Mouse (Mus musculus): ENCODE results near the gene Foxo1.

DNA sequence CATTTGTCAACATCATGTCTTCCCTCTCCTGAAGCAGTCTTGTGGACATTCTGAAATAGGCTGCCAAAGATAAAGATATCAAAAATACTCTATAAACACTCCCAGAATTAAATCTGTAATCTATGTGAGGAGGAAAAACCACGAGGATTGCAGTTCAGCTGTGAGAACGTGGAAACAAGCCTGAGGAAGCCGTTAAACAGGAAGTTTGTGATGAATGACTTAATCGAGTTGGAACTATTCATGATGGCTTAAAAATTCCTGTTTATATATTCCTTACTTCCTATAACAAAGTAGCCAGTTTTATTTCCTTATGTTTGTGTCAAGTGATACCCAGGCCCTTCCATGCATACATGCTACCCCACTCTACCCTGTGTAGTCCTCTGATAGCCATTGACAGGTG is 70.6 kb downstream of the Foxo1 start:
- TF ChIP-seq CTCF (IDR thresholded peaks at IDR 0.05; ENCODE audit: low read depth) (no peak), EP300 (IDR thresholded peaks at IDR 0.05; ENCODE audit: low read depth) (no peak)

Measured in liver, postnatal 0 days (tissue).